Mouse (Mus musculus): Measurements from ENCODE around the gene Des.

The Des gene

DNA sequence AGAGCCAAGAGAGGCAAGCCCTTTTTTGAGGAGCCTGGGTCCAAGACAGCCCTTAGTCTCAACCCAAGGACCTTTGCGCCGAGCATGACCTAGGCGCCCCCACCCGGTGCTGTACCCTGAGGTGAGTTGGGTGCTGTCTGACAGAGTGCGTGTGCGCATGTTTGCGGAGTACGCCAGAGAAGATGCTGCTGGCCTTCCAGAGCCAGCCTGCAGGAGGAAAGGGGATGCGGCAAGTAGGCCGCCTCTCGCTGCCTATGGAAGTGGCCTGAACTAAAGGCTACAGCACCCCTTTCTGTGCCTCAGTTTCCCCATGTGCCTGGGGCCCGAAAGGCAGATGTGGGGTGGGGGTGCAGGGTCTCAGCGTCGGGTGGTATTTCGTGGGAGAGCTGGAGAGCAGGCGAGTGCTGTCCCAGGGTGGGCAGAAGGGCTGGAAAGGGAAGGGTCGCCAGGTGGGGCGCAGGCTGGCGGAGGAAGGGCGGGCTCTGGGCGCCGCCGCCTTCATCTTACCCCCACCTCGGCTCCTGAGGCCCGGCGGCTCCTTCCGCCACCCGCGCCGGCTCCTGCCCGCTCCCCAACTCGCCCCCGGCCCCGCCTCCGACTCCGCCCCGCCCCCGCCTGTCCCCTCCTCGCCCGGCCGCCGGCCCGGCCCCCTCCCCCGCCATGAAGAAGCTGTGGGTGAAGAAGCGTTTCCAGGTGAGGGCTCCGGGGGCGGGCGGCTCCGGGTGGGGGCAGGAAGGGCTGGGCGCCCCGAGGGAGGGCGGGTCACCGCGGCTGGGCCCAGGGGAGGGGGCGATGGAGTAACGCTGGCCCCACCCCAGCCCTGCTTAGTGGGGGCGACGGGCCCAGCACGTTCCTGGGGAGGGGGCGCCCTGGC lies 21.6 kb downstream of the Des start:
- no peak for DNase-seq (ENCODE audit: low read depth in 1 of 2, low spot score in 2 of 2)

DNA sequence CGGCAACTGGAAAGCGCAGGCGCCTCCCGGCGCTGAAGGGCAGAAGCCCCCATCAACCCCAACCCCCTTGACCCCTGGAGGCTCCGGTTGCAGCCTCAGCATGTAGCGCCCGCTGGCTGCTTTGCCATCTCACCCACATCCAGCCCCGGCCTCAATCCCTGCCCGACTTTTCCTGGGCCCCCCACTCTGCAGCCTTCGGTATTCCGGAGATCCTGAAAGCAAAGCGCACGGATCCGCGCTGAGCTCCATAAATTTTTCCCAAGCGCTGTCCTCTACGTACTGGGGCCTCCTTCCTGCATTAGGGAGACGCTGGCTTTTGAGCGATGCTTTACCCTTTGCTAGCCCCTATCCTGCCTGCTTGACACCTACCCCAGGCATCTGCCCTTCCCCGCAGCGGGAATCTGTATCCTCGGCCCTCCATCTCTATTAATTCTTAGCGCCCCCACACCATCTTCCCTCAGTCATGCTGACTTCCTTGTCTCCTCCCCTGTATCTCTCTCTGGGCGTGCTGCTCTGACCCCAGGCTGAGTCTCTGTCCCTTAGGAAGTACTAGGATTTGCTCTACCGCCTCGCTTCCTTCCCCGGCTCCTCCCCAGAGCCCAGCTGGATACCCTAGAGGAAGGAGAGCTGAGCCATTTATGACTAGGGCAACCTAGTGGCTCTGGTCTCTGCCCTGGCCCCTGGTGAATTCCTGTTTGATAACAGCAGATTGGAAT lies 22.4 kb downstream of the Des start:
- DNase-seq (ENCODE audit: low read depth in 1 of 2, low spot score in 2 of 2): no peak

DNA sequence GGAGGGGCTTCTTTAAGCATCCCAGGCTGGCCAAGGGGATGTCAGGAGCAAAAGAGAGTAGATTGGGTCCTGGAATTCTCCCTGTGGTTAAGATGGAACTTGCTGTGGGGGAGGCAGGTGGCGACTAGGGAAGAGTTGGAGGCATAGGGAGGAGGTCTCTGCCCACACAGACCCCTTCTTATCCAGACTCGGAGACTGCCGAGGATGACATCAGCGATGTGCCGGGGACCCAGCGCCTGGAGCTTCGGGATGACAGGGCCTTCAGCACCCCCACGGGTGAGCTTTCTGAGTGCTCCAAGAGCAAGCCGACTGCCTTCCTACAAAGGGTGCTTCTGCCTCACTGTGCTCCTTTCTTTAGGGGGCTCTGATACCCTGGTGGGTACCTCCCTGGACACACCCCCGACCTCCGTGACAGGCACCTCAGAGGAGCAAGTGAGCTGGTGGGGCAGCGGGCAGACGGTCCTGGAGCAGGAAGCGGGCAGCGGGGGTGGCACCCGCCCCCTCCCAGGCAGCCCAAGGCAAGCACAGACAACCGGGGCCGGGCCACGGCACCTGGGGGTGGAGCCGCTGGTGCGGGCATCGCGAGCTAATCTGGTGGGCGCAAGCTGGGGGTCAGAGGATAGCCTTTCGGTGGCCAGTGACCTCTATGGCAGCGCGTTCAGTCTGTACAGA lies 24.5 kb downstream of the Des start:
- DNase-seq (ENCODE audit: low read depth in 1 of 2, low spot score in 2 of 2): no peak

DNA sequence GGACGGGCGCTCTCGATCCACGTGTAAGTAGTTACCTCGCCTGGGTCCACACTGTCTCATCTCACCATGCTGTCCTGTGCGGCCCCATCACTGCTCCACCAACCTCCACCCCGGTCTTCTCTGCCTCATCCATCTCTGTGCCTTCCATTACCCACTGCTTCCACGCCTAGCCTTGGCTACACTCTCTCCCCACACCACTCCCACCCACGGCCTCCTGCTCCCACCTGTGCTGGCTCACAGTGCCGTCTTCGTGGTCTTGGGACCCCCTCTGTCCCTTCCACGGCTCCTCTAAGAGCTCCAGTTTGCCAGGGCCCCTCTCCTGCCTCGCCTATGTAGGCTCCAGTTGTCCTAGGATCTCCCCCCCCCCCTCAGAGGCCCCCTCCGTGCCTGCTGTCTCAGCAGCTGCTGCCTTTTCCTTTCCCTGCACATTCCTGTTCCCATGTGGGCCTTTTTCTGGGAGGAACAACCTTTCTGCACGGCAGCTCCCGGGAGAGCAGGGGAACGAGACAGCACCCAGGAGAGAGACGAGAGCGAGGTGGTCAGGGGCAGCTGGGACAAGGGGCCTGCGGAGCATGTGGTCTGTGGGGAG lies 25.1 kb downstream of the Des start:
- no peak for DNase-seq (ENCODE audit: low read depth in 1 of 2, low spot score in 2 of 2)

GRCm38 (mm10) chr1:75386149-75386548 lies 26.0 kb downstream of the Des start:
- DNase-seq (ENCODE audit: low read depth in 1 of 2, low spot score in 2 of 2): no peak

DNA sequence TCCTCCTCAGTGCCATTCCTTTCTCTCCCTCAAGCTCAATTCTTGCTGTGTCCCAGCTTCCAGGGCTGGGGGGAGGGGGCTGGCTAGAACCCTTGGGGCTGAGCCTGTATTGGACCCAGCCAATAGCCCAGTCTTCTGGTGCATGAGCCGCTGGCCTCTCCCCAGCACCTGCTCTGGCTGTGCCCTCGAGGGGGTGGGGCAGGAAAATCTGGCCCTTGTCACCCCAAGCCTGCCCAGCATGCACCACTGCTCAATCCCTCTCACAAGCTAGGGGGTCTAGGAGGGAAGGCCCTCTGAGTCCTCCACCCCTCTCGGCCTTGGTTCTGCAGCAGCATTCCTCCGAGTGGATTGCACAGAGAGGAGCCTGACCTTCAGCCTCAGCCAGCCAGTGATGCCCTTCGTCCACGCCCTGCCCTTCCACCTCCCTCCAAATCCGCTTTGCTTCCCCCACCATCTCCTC lies 27.4 kb downstream of the Des start:
- DNase-seq (ENCODE audit: low read depth in 1 of 2, low spot score in 2 of 2): no peak

GRCm38 (mm10) chr1:75387929-75388897 lies 28.1 kb downstream of the Des start:
- no peak for DNase-seq (ENCODE audit: low read depth in 1 of 2, low spot score in 2 of 2)

- no peak for DNase-seq (ENCODE audit: low read depth in 1 of 2, low spot score in 2 of 2)
These were observed 28.9 kb downstream of the Des start for GRCm38 (mm10) chr1:75388898-75389515.

DNA sequence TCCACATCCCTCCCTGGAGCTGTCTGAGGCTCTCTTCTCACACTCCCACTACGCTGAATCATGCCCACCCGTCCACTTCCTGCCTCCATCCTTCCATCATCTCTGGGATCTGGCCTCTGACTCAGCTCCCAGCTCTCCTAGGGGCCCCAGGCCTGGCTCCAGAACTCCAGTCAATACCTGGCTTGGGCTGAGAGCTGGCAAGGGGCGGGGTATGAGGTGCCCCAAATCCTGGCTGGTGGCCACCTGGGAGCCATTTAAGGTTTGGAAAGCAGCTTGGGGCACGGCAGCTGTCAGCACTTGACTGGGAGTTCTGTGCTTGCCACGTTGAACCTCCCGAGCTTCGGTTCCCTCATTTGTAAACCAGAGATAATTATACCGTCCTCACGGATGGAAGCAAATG lies 33.0 kb downstream of the Des start:
- no peak for DNase-seq (ENCODE audit: low read depth in 1 of 2, low spot score in 2 of 2)

GRCm38 (mm10) chr1:75393846-75394245 lies 33.7 kb downstream of the Des start:
- DNase-seq (ENCODE audit: low read depth in 1 of 2, low spot score in 2 of 2): no peak

- no peak for DNase-seq (ENCODE audit: low read depth in 1 of 2, low spot score in 2 of 2)
These were observed 38.8 kb downstream of the Des start for GRCm38 (mm10) chr1:75398761-75399402.

- DNase-seq (ENCODE audit: low read depth in 1 of 2, low spot score in 2 of 2): no peak
These were observed 39.8 kb downstream of the Des start for GRCm38 (mm10) chr1:75399755-75400492.

GRCm38 (mm10) chr1:75400493-75401115 lies 40.5 kb downstream of the Des start:
- DNase-seq (ENCODE audit: low read depth in 1 of 2, low spot score in 2 of 2): no peak

DNA sequence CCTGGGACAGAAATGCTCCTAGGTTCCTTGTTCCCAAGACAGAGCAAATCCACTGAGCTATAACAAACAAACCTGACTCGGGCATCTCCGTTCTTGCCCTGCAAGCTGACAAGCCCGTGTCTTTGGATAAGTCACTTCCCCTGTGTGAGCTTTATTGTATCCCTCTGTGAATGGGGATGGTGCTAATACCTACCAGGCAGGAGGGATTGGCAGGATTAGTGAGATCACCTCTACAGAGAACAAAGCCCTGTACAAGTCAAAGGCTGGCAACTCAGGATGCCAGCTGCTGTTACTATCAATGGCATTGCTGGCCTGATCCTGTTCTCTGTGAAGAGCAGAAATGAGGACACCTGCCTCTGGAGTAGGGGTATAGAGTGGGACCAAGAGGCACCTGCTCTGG lies 45.4 kb downstream of the Des start:
- DNase-seq (ENCODE audit: low read depth in 1 of 2, low spot score in 2 of 2): no peak

DNA sequence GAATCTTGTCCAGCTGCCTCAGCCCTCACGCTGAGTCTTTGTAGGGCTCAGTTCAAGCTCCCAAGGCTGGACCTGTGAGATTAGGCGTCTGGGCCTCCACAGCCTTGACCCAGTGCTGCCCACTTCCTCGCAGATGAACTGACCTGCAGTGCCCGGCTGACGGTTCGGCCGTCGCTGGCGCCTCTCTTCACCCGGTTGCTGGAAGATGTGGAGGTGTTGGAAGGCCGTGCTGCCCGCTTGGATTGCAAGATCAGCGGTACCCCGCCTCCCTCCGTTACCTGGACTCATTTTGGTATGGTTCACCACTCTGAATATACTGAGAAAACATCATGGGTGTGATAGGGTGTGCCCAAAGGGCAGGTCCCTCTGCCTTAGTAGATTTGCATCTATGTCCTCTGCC lies 46.0 kb downstream of the Des start:
- DNase-seq (ENCODE audit: low read depth in 1 of 2, low spot score in 2 of 2): no peak

GRCm38 (mm10) chr1:75407056-75407455 lies 46.9 kb downstream of the Des start:
- DNase-seq (ENCODE audit: low read depth in 1 of 2, low spot score in 2 of 2): no peak

DNA sequence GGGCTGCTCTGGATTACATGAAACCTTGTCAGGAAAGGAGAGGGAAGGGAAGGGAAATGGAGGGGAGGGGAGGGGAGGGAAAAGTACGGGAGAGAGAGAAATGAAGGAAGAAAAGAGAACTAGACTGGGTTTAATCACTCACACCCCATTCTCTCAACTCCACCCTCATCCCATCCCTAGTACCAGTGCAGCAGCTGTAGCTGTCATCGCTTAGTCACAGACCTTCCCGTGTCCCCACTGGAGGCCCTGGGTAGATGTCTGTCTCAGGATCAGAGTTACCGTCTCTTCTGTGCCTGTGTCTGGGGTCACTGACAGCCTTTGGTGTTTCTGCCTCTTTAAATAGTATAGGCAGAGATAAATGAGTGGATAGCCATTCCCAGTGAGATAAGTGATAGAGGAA lies 48.1 kb downstream of the Des start:
- no peak for DNase-seq (ENCODE audit: low read depth in 1 of 2, low spot score in 2 of 2)

- DNase-seq (ENCODE audit: low read depth in 1 of 2, low spot score in 2 of 2): no peak
These were observed 49.8 kb downstream of the Des start for GRCm38 (mm10) chr1:75409950-75410349.
